Mouse (Mus musculus) ES-E14 (cell line): ENCODE results near the gene Pheta1. TPM values are rescaled to one million over a fixed set of nuclear protein-coding genes. Genes with fewer than 3 reads are reported as not detected.

ENCODE experiments used
- DNase-seq: peaks from one replicate; pipeline ENCODE4 v3.0.0-alpha.2; 2013; ENCODE audit warnings: low read depth, low spot score
- H3K27ac ChIP-seq: 2 replicates; pipeline ENCODE4 v1.5.1; 2012; ENCODE audit warnings: low read depth, mild to moderate bottlenecking, low read length, moderate library complexity, mixed read lengths; ENCODE audit not compliant: poor library complexity, insufficient read depth, severe bottlenecking
- H3K36me3 ChIP-seq: 2 replicates; pipeline ENCODE4 v1.6.1; 2012; ENCODE audit warnings: mild to moderate bottlenecking, low read length, moderate library complexity, mixed read lengths; ENCODE audit not compliant: control insufficient read depth, poor library complexity, insufficient read depth, severe bottlenecking
- H3K4me1 ChIP-seq, 2 experiments: fragments of 150-350 bp in 1 of 2; sonication (generic) in 1 of 2; 2 replicates each; pipeline ENCODE4 v1.6.1; 2012; ENCODE audit warnings: low read length in 2 of 2, mild to moderate bottlenecking in 1 of 2, mixed read lengths in 1 of 2; ENCODE audit not compliant: control insufficient read depth in 2 of 2, insufficient read depth in 2 of 2, poor library complexity in 1 of 2
- H3K4me3 ChIP-seq, 2 experiments: fragments of 150-350 bp in 1 of 2; sonication (generic) in 1 of 2; 2 replicates each; pipeline ENCODE4 v1.5.1; 2012; ENCODE audit warnings: low read length in 2 of 2, low read depth in 1 of 2, mild to moderate bottlenecking in 1 of 2, mixed read lengths in 1 of 2; ENCODE audit not compliant: insufficient read depth in 1 of 2, poor library complexity in 1 of 2, severe bottlenecking in 1 of 2
- H3K9ac ChIP-seq: 2 replicates; pipeline ENCODE4 v1.6.1; 2012; ENCODE audit warnings: low read depth, mild to moderate bottlenecking, low read length, mixed read lengths; ENCODE audit not compliant: poor library complexity, insufficient read depth, severe bottlenecking
- H3K9me3 ChIP-seq: fragments of 150-350 bp; sonication (generic); 2 replicates; pipeline ENCODE4 v1.6.1; 2012; ENCODE audit warnings: low read depth, mild to moderate bottlenecking, low read length; ENCODE audit not compliant: control insufficient read depth, insufficient read depth
- CHD2 ChIP-seq: IDR thresholded peaks from 2 replicates; pipeline ENCODE4 v1.6.1; 2014; ENCODE audit warnings: mild to moderate bottlenecking, low read depth, low read length, inconsistent platforms
- HCFC1 ChIP-seq: IDR thresholded peaks from 2 replicates; pipeline ENCODE4 v1.6.1; 2012; ENCODE audit warnings: low read length, inconsistent platforms, borderline replicate concordance; ENCODE audit not compliant: insufficient read depth
- MAFK ChIP-seq: IDR thresholded peaks from 2 replicates; pipeline ENCODE4 v1.6.1; 2014; ENCODE audit warnings: mild to moderate bottlenecking, low read depth, low read length, inconsistent platforms; ENCODE audit not compliant: insufficient read depth
- ZC3H11A ChIP-seq: IDR thresholded peaks from 2 replicates; pipeline ENCODE4 v1.6.1; 2012; ENCODE audit warnings: low read depth, mild to moderate bottlenecking, inconsistent platforms, low read length, borderline replicate concordance
- ZNF384 ChIP-seq: IDR thresholded peaks from 2 replicates; pipeline ENCODE4 v1.6.1; 2012; ENCODE audit warnings: low read depth, low read length, inconsistent platforms
- in situ Hi-C, 2 experiments: fragments of 600-800 bp; cut with MboI; formaldehyde crosslinking; loops; one replicate each; pipeline ENCODE4 v1.15.1; 2025; ENCODE audit warnings: low sequenced_read_pairs in 2 of 2, inconsistent platforms in 1 of 2; ENCODE audit not compliant: unreplicated experiment in 2 of 2
- total RNA-seq: library from RNA; depleted of rRNA; stranded (reverse); fragments of 300-350 nt; gene quantifications from 2 replicates; pipeline ENCODE4 v1.2.3, GENCODE M21; 2012

Pheta1 gene
- total RNA-seq, 1 experiment = 13.6 TPM

DNA sequence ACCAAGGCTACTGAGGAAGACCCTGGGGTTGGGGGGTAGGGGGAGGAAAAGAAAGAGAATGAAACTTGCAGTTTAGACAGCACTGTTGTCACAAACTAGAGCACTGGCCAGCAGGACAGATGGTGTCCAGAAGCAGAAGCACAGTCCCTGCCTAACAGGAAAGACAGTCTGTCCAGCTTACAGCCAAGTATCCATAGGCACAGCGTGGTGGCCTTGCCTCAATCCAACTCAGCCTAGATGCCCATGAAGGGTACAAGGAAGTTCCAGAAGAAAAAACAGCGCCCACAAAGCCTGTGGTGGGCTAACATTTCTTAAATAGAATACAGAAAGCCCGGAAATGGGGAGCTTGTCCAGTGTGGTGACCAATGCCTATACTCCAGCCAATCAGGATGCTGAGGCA, 23.2 kb upstream of the Pheta1 start:
- Histone ChIP-seq H3K4me3 (no peak overlapping the region), H3K27ac (no peak overlapping the region), H3K36me3 (peaks cover 10% of the 10 kb centered on the region; the same call in 1 of the 2 replicates), H3K9ac (no peak overlapping the region), H3K9me3 (no peaks in the 10 kb centered on the region), H3K4me1 (peaks cover 0 to 4% of the 10 kb centered on the region in 2 experiments; a peak in 1 of 4 replicates)
- in situ Hi-C loops = no loop called here
- no peak for TF ChIP-seq MAFK
- TF ChIP-seq ZNF384 = no peak
- TF ChIP-seq HCFC1 = no peak
- no peak for TF ChIP-seq ZC3H11A
- no peak for TF ChIP-seq CHD2
- DNase-seq = no peak

DNA sequence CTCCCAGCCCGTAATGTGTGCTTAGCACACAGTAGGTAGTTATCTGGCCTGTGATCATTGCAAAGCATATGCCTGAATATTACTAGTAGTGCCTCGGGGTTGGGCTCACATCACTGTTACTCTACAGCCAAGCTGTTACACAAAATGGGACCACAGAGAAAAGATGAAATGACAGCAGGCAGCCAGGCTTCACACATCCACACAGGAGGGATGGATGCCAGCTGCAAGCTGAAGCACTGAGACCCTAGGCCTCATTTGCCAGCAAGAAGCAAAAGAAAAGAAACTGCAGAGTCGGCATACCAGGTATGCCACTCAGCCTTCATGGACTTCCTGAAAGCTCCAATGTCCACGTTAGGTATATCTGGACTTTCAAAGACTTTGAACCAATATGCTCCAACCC, 20.9 kb upstream of the Pheta1 start:
- in situ Hi-C loops = no loop called here
- no peak for TF ChIP-seq ZC3H11A
- peak; percentile 67; the same call in 1 of the 2 replicates for TF ChIP-seq MAFK
- TF ChIP-seq ZNF384 = no peak
- no peak overlapping the region for H3K27ac ChIP-seq
- peaks cover 10% of the 10 kb centered on the region; the same call in 1 of the 2 replicates for H3K36me3 ChIP-seq
- no peak overlapping the region for H3K9ac ChIP-seq
- peaks cover 0 to 4% of the 10 kb centered on the region in 2 experiments; a peak in 1 of 4 replicates for H3K4me1 ChIP-seq
- peak overlapping the region in 1 of 2 experiments; percentile 63; a peak in 1 of 4 replicates for H3K4me3 ChIP-seq
- H3K9me3 ChIP-seq = no peaks in the 10 kb centered on the region
- DNase-seq = no peak

DNA sequence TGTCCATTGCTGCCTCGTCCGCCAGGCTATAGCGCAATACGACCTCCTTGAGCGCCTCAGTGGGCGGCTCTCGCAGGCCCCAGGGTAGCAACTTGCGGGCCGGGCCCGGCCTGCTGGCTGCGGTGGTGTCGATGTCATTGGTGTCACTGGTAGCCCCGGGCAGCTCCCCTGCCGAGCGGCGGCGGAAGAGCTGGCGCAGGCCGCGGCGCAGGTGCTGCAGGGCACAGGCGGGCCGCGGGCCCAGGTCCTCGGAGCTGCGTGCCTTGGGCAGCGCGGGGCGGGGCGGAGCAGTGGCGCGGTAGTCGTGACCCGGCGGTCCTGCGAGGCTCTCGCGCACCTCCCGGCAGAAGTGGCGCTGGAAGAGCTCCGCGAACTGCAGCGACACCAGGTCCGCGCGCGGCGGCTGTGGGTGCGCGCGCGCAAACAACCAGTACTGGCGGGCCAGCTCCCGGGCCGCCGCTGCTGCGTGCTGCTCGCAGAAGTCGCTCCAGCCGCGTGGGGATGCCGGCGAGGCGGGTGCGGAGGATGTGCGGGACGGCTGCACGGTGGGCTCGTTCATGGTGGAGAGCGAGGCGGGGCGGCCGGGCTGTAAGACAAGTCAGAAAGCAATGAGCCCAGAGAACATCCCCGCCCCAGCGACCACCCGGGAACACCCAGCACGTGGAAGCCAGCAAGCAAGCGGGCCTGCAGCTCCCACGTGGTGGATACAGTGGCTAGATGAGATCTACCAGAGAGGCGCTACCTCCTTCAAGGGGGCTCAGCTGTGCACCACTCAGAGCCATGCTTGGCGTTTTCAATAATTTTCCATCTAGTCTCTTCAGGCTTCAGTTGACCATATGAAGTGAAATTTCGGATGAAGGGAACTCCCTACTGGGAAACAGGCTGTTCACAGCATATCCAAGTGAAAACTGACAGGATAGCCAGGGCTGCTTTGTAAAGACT, 20.0 kb upstream of the Pheta1 start:
- DNase-seq = no peak
- H3K9ac ChIP-seq = peak overlapping the region; percentile 38
- H3K9me3 ChIP-seq = no peaks in the 10 kb centered on the region
- peaks cover 10% of the 10 kb centered on the region; the same call in 1 of the 2 replicates for H3K36me3 ChIP-seq
- H3K4me3 ChIP-seq = peak overlapping the region; percentile 63 to 69
- in situ Hi-C loops = no loop called here
- TF ChIP-seq ZC3H11A (no peak), HCFC1 (peak; percentile 45; the same call in 1 of the 2 replicates), MAFK (no peak), ZNF384 (no peak), CHD2 (no peak)
- H3K4me1 ChIP-seq = peaks cover 0 to 9% of the 10 kb centered on the region in 2 experiments; a peak in 1 of 4 replicates
- H3K27ac ChIP-seq = no peak overlapping the region

DNA sequence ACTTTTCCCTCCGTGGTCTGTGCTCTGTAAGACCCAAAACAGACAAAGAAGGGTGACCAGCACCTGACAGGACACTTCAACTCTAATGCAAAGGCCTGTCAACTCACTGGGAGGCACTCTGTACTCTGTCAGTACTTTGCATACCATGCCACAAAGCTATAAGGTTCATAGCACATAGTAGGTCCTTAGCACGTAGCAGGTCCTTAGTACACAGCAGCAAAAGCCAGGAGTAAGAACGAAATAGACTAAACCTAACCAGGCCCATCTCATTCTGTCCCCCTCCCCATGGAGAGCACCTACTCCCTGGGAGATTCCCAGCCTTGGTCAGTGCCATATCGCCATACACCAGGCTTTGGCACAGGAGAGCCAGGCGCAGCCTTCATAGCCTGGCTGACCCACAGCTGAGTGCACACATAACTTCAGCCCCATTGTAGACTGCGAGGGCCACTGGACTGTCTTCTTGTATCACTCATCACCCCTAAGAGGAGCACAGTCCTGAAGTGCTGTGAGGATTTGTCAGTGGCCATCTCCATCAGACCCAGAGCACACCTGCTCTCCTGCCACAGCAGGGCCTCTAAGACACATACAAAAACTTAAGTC, 17.7 kb upstream of the Pheta1 start:
- no peak overlapping the region for H3K4me3 ChIP-seq
- no peak overlapping the region for H3K9ac ChIP-seq
- no peaks in the 10 kb centered on the region for H3K9me3 ChIP-seq
- in situ Hi-C loops = no loop called here
- peaks cover 0 to 21% of the 10 kb centered on the region in 2 experiments; a peak in 1 of 4 replicates for H3K4me1 ChIP-seq
- DNase-seq = no peak
- no peak overlapping the region for H3K27ac ChIP-seq
- H3K36me3 ChIP-seq = peaks cover 8% of the 10 kb centered on the region; the same call in 1 of the 2 replicates
- TF ChIP-seq CHD2 (no peak), ZNF384 (no peak)
